Mouse (Mus musculus) retina, embryonic 14.5 days (tissue): ENCODE measurements around the gene Pecam1.
"Not testable (repeated sequence)": the region's sequence is repeated elsewhere in the genome, so short reads cannot be mapped to it uniquely, and the experiment has no call there.

ENCODE experiments used
- DNase-seq: peaks from one replicate; pipeline ENCODE4 v3.0.0-alpha.2; 2015; ENCODE audit warnings: low spot score

Pecam1 gene

GRCm38 (mm10) chr11:106750121-106750751, at the start of gene Pecam1:
Pecam1 (minus strand) TSS chr11:106750628.
- no peak for DNase-seq

- no peak for DNase-seq
These were observed 45.3 kb upstream of the Pecam1 start for GRCm38 (mm10) chr11:106795679-106796078.

- DNase-seq = no peak
These were observed 43.4 kb upstream of the Pecam1 start for GRCm38 (mm10) chr11:106793846-106794245.

- peak; percentile 55 for DNase-seq
These were observed 39.2 kb upstream of the Pecam1 start for GRCm38 (mm10) chr11:106789649-106790048.

- DNase-seq = peak; percentile 97
These were observed 38.5 kb upstream of the Pecam1 start, which contains the start of the genes Ddx5 and Cep95 for GRCm38 (mm10) chr11:106788775-106789459. Ddx5 (minus strand) TSS chr11:106789185. Cep95 (plus strand) TSS chr11:106789252.

GRCm38 (mm10) chr11:106788026-106788774, 37.8 kb upstream of the Pecam1 start:
- peak; percentile 99 for DNase-seq

GRCm38 (mm10) chr11:106787131-106788025, 37.0 kb upstream of the Pecam1 start:
- DNase-seq = peak; percentile 84

GRCm38 (mm10) chr11:106785043-106785442, 34.6 kb upstream of the Pecam1 start:
- DNase-seq = no peak

- DNase-seq = no peak
These were observed 34.0 kb upstream of the Pecam1 start for GRCm38 (mm10) chr11:106784476-106784875.

GRCm38 (mm10) chr11:106782841-106783764, 32.7 kb upstream of the Pecam1 start:
- no peak for DNase-seq

GRCm38 (mm10) chr11:106782271-106782670, 31.8 kb upstream of the Pecam1 start:
- not testable (repeated sequence) for DNase-seq

- DNase-seq = no peak
These were observed 30.3 kb upstream of the Pecam1 start for GRCm38 (mm10) chr11:106780590-106781220.

GRCm38 (mm10) chr11:106780089-106780425, 29.6 kb upstream of the Pecam1 start:
- DNase-seq = no peak

GRCm38 (mm10) chr11:106779388-106780088, 29.1 kb upstream of the Pecam1 start, which contains the start of gene Polg2:
Polg2 (minus strand) TSS chr11:106779537.
- peak; percentile 92 for DNase-seq

- no peak for DNase-seq
These were observed 28.4 kb upstream of the Pecam1 start for GRCm38 (mm10) chr11:106778589-106779387.

- no peak for DNase-seq
These were observed 27.7 kb upstream of the Pecam1 start for GRCm38 (mm10) chr11:106778132-106778531.

GRCm38 (mm10) chr11:106777395-106777794, 27.0 kb upstream of the Pecam1 start:
- DNase-seq = no peak

GRCm38 (mm10) chr11:106776960-106777359, 26.5 kb upstream of the Pecam1 start:
- DNase-seq = no peak

GRCm38 (mm10) chr11:106773061-106773460, 22.6 kb upstream of the Pecam1 start:
- DNase-seq = no peak
